Mouse (Mus musculus): ENCODE data around the gene Hist1h4c. TPM values are rescaled to one million over a fixed set of nuclear protein-coding genes. Genes with fewer than 3 reads are reported as not detected.
"Not testable (repeated sequence)": the region's sequence is repeated elsewhere in the genome, so short reads cannot be mapped to it uniquely, and the experiment has no call there.

The Hist1h4c gene
- polyA plus RNA-seq (2011; ENCODE audit: insufficient read depth, insufficient read length, low replicate concordance, missing spikeins): 7.1 and 15.1 TPM in 2 replicates

GRCm38 (mm10) chr13:23698300-23698693 is at the start of gene Hist1h4c:
Hist1h4c (minus strand) TSS chr13:23698454.
- peak within 1 kb of the TSS; percentile 95 for H3K27ac ChIP-seq (ENCODE audit: control insufficient read depth, insufficient read depth, low read depth, low read length, poor library complexity)
- 0% methylated on average over 22 of the region's 22 CpGs for WGBS
- no peaks in the 10 kb centered on the region; the same call in 1 of the 2 replicates for H3K4me1 ChIP-seq (ENCODE audit: control insufficient read depth, insufficient read depth, low read length)
- peak within 1 kb of the TSS; percentile 62 for H3K4me3 ChIP-seq (replicated peaks; ENCODE audit: control insufficient read depth, low read depth, low read length)
- TF ChIP-seq CTCF (IDR thresholded peaks at IDR 0.05; ENCODE audit: control insufficient read depth, insufficient read depth, low read length): peak; percentile 23; the same call in 1 of the 2 replicates
- peak; percentile 99 for TF ChIP-seq POLR2A (IDR thresholded peaks at IDR 0.05; ENCODE audit: borderline replicate concordance, control insufficient read depth, low read depth, low read length)

DNA sequence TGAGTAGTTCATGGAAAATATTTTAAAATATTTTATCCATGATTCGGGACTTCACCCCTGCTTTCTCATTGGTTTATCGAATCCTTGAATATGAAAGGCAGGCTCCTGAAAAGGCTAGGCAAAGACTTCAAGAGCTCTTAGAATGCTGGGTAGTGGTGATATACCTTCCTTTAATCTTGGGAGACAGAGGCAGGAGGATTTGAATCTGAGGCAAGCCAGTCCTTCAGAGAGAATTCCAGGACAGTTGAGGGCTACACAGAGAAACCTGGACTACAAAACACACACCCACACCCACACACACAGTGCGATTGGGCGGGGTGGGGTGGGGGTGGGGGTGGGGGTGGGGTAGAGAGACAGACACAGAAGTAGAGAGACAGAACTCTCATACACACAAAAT is 49.6 kb upstream of the Hist1h4c start:
- H3K4me3 ChIP-seq (replicated peaks; ENCODE audit: control insufficient read depth, low read depth, low read length): no peak overlapping the region
- no peaks in the 10 kb centered on the region; the same call in 1 of the 2 replicates for H3K4me1 ChIP-seq (ENCODE audit: control insufficient read depth, insufficient read depth, low read length)
- WGBS: 15% methylated on average over 4 of the region's 4 CpGs
- peak overlapping the region; percentile 58 for H3K27ac ChIP-seq (ENCODE audit: control insufficient read depth, insufficient read depth, low read depth, low read length, poor library complexity)
- no peak for TF ChIP-seq CTCF (IDR thresholded peaks at IDR 0.05; ENCODE audit: control insufficient read depth, insufficient read depth, low read length)

DNA sequence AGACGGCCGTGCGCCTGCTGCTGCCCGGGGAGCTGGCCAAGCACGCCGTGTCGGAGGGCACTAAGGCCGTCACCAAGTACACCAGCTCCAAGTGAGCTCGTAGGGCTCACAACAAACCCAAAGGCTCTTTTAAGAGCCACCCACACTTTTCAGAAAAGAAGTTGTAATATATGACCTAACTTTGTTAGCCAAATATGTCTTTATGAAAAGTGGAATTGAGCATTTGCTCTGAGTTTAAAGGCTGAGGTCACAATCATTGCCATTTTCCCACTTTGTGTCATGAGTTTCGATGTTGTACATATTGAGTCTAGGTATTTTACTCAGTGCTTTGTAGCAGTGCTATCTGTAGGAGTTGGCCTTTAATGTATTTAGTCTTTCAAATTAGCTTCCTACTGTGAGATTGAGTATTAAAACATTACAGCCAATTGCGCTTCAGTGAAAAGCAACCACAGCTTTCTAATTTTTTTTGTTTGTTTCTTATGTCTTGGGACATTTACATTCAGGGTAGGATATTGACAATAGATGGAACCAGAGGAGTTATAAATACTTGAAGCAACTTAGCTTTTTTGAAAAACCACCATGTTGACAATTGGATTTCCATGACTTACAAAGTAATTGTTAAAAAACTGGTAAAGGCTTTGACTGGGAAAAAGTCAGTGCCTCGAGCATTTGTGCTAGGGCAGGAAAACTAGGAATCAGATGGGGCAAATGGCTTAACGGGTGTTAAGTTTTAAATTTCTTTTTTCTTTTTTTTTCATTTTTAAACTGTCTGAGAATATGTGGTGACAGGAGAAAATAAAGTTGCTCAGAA is 49.0 kb upstream of the Hist1h4c start:
- H3K27ac ChIP-seq (ENCODE audit: control insufficient read depth, insufficient read depth, low read depth, low read length, poor library complexity): peak overlapping the region; percentile 98
- H3K4me1 ChIP-seq (ENCODE audit: control insufficient read depth, insufficient read depth, low read length): no peaks in the 10 kb centered on the region; the same call in 1 of the 2 replicates
- 6% methylated on average over 13 of the region's 13 CpGs for WGBS
- TF ChIP-seq CTCF (IDR thresholded peaks at IDR 0.05; ENCODE audit: control insufficient read depth, insufficient read depth, low read length) (no peak), POLR2A (IDR thresholded peaks at IDR 0.05; ENCODE audit: borderline replicate concordance, control insufficient read depth, low read depth, low read length) (peak; percentile 54; the same call in 1 of the 2 replicates)
- peak overlapping the region; percentile 24 for H3K4me3 ChIP-seq (replicated peaks; ENCODE audit: control insufficient read depth, low read depth, low read length)

GRCm38 (mm10) chr13:23746201-23747080 is 48.2 kb upstream of the Hist1h4c start, which contains the start of gene Hist1h2bb:
Hist1h2bb (plus strand) TSS chr13:23746734.
- H3K4me1 ChIP-seq (ENCODE audit: control insufficient read depth, insufficient read depth, low read length): not testable (repeated sequence)
- peak within 1 kb of the TSS; percentile 100 for H3K27ac ChIP-seq (ENCODE audit: control insufficient read depth, insufficient read depth, low read depth, low read length, poor library complexity)
- TF ChIP-seq POLR2A (IDR thresholded peaks at IDR 0.05; ENCODE audit: borderline replicate concordance, control insufficient read depth, low read depth, low read length): peak; percentile 93
- H3K4me3 ChIP-seq (replicated peaks; ENCODE audit: control insufficient read depth, low read depth, low read length): peak within 1 kb of the TSS; percentile 69
- WGBS: under 1% methylated on average over 44 of the region's 58 CpGs

- WGBS: under 1% methylated on average over 28 of the region's 28 CpGs
- H3K4me3 ChIP-seq (replicated peaks; ENCODE audit: control insufficient read depth, low read depth, low read length): peak within 1 kb of the TSS; percentile 69
- TF ChIP-seq POLR2A (IDR thresholded peaks at IDR 0.05; ENCODE audit: borderline replicate concordance, control insufficient read depth, low read depth, low read length) (peak; percentile 90; the same call in 1 of the 2 replicates), CTCF (IDR thresholded peaks at IDR 0.05; ENCODE audit: control insufficient read depth, insufficient read depth, low read length) (no peak)
- peak within 1 kb of the TSS; percentile 100 for H3K27ac ChIP-seq (ENCODE audit: control insufficient read depth, insufficient read depth, low read depth, low read length, poor library complexity)
- no peaks in the 10 kb centered on the region; the same call in 1 of the 2 replicates for H3K4me1 ChIP-seq (ENCODE audit: control insufficient read depth, insufficient read depth, low read length)
Observed at GRCm38 (mm10) chr13:23745381-23746161, 47.3 kb upstream of the Hist1h4c start, which contains the start of gene Hist1h3c. Hist1h3c (minus strand) TSS chr13:23745602.

DNA sequence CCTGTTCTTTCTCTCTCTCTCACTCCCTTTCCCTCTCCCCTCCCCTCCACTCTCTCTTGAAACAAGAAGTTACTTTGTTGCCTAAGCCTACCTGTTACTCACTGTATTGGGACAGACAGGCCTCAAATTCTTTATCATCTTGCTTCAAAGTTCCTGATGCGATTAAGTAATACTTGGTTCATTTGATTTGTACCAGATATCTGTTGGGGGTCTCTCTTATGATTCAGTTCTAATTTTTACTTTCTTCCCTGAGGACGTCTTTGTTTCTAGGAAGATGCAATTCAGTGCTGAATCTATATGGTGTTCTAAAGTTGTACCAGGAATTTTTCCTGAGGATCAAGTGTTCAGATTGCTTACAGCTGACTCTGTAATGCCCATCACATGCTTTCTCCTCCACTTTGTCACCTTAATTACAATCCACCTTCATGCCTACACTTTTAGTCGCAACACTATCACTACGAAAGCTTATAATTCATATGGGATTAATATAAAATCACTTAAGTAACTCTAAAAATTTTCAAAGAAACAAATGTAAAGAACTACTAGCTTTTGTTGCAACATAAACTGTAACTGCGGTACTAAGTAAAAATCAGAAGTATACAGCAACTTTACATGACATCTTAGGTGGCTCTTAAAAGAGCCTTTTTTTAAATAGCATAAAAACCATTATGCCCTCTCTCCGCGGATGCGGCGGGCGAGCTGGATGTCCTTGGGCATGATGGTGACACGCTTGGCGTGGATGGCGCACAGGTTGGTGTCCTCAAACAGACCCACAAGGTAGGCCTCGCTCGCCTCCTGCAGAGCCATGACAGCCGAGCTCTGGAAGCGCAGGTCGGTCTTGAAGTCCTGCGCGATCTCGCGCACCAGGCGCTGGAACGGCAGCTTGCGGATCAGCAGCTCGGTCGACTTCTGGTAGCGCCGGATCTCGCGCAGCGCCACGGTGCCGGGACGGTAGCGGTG is 46.4 kb upstream of the Hist1h4c start:
- TF ChIP-seq CTCF (IDR thresholded peaks at IDR 0.05; ENCODE audit: control insufficient read depth, insufficient read depth, low read length) (no peak), POLR2A (IDR thresholded peaks at IDR 0.05; ENCODE audit: borderline replicate concordance, control insufficient read depth, low read depth, low read length) (no peak; the same call in 1 of the 2 replicates)

More for the DNA sequence above, 46.4 kb upstream of the Hist1h4c start:
- WGBS: 3% methylated on average over 23 of the region's 36 CpGs
- H3K27ac ChIP-seq (ENCODE audit: control insufficient read depth, insufficient read depth, low read depth, low read length, poor library complexity): peak overlapping the region; percentile 82
- H3K4me3 ChIP-seq (replicated peaks; ENCODE audit: control insufficient read depth, low read depth, low read length): peak overlapping the region; percentile 67
- no peaks in the 10 kb centered on the region; the same call in 1 of the 2 replicates for H3K4me1 ChIP-seq (ENCODE audit: control insufficient read depth, insufficient read depth, low read length)

Measured in bone marrow, adult 2 months (tissue).